In the genomic region with DNA sequence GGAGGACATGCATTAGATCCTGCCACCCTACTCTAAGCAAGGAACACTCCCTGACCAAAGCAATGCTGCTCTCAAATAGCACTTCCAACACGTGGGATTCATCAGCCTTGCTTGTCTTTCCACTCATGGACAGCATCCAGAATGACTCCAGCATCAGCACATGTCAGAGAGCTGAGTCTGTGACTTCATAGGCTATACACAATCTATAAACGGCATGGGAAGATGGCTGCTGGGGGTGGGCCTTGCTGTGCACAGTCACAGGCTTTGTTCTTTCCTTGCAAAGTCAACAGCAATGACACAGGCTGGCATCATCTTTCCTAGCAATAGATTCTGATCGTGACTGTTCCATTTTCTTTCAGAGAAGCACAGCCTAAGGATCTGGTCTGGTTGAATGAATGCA, we compare ENCODE assay signal across 24 mouse cellular contexts. TPM values are rescaled to one million over a fixed set of nuclear protein-coding genes. Genes with fewer than 3 reads are reported as not detected.
A peak's percentile ranks its signal among the peaks of the same experiment; 100 is the strongest.
DNase-seq lines count a peak whose midpoint lies in the region; TF ChIP-seq lines count a peak whose summit lies in the region.
"Had no signal": no experiment of that assay in that cellular context is flagged by ENCODE, and none has a peak within 500 bp of the region (broad histone marks: within the 10 kb centered on the region; RNA-seq: fewer than 3 reads in every experiment).

No protein-coding gene starts in this region.

- TF ChIP-seq POLR2A in cortical plate, adult 2 months (IDR thresholded peaks at IDR 0.05; ENCODE audit: extremely low read depth, insufficient read depth, low read length) = no peak

- peak in 1 of 2 experiments; percentile 38 for DNase-seq in layer of hippocampus, adult 2 months (ENCODE audit: low spot score in 2 of 2)
- DNase-seq in layer of hippocampus, adult 9-10 months (ENCODE audit: low spot score) = no peak
- peak; percentile 23 to 32 for DNase-seq in right cerebral cortex, adult 2 months (ENCODE audit: low spot score in 2 of 2)
- DNase-seq in right cerebral cortex, postnatal 10 days (ENCODE audit: low spot score in 2 of 2) = no peak
- no peak for DNase-seq in neural tube, embryonic 10.5 days (ENCODE audit: extremely low spot score, low spot score)
- DNase-seq: adrenal gland, adult 2 months; adrenal gland, postnatal 10 days; adrenal gland, postnatal 25 days; B cell, adult 2 months; cerebellum, adult 11-12 months; cerebellum, adult 2 months; cerebellum, adult 9-10 months; cerebellum, postnatal 10 days; cerebellum, postnatal 25 days; embryo, embryonic 11 days had no signal

- peaks cover 1% of the 10 kb centered on the region; the same call in 1 of the 2 replicates for H3K4me1 ChIP-seq in cortical plate, adult 2 months (ENCODE audit: control insufficient read depth, insufficient read depth, low read length)
- H3K4me1 ChIP-seq: embryonic facial prominence, embryonic 13.5 days; embryonic facial prominence, embryonic 15.5 days had no signal

- no peak overlapping the region for H3K4me3 ChIP-seq in layer of hippocampus, adult 2 months
- H3K4me3 ChIP-seq in cortical plate, adult 2 months (ENCODE audit: insufficient read depth, low read length) = no peak overlapping the region
- H3K4me3 ChIP-seq: embryonic facial prominence, embryonic 13.5 days; embryonic facial prominence, embryonic 15.5 days; erythroblast, embryonic 14.5 days; forebrain, embryonic 10.5 days; forebrain, embryonic 12.5 days had no signal

- H3K27ac ChIP-seq in layer of hippocampus, adult 2 months = peak overlapping the region; percentile 28; the same call in 1 of the 2 replicates
- 0 out of 2 replicates have a peak overlapping the region, but pooled peaks have one; percentile 51 for H3K27ac ChIP-seq in cortical plate, adult 2 months (ENCODE audit: insufficient read depth, low read length)
- H3K27ac ChIP-seq: embryonic facial prominence, embryonic 13.5 days; embryonic facial prominence, embryonic 15.5 days; forebrain, embryonic 10.5 days; forebrain, embryonic 12.5 days had no signal

- TF ChIP-seq CTCF in layer of hippocampus, adult 2 months (conservative IDR thresholded peaks at IDR 0.05) = no peak
- TF ChIP-seq CTCF in cortical plate, adult 2 months (IDR thresholded peaks at IDR 0.05; ENCODE audit: extremely low read depth, insufficient read depth, low read length) = no peak

RNA-seq across cellular contexts. Expression of a gene that starts 31.6 kb away (rescaled TPM):
- 100 to 1,000 TPM in 1 of 2 experiments, 10 to 100 TPM in 1; 83.8 to 104 TPM for total RNA-seq in layer of hippocampus, adult 2 months (2021)
- polyA plus RNA-seq in cortical plate, adult 2 months (2012; rRNA removed) = 48.1 and 53.4 TPM in 2 replicates
- total RNA-seq: CH12.LX, G1E had no signal
- polyA plus RNA-seq: CD4-positive, CD25-positive, alpha-beta regulatory T cell, adult 4 months; erythroblast, embryonic 14.5 days; G1E had no signal

Comparison
In these comparisons a context has a peak if more than half of its experiments do, and no peak if none do; other contexts are left out.
1. DNase-seq: peak in right cerebral cortex, adult 2 months (2 of 2); none in layer of hippocampus, adult 9-10 months (single experiment), right cerebral cortex, postnatal 10 days (0 of 2) and neural tube, embryonic 10.5 days (single experiment).